Mouse (Mus musculus) lung, postnatal 0 days (tissue): ENCODE data around the gene Rnf113a2. TPM values are rescaled to one million over a fixed set of nuclear protein-coding genes. Genes with fewer than 3 reads are reported as not detected.

Source experiments
- ATAC-seq: fragments of 200-750 bp; cut with Nextera tagmentation; 2 replicates; pipeline ENCODE4 v1.8.0; 2017; ENCODE audit warnings: moderate library complexity
- DNase-seq: peaks from one replicate; pipeline ENCODE4 v3.0.0-alpha.2; 2016; ENCODE audit warnings: low spot score
- H3K27ac ChIP-seq: fragments of 300-500 bp; sonication (generic); 2 replicates; pipeline ENCODE4 v1.5.1; 2014; ENCODE audit warnings: antibody characterized with exemption, mild to moderate bottlenecking, low read length, mixed read lengths
- H3K27me3 ChIP-seq: fragments of 300-500 bp; sonication (generic); replicated peaks from 2 replicates; pipeline ENCODE4 v1.6.1; 2014; ENCODE audit warnings: low read length, mixed read lengths; ENCODE audit not compliant: insufficient read depth
- H3K36me3 ChIP-seq: fragments of 300-500 bp; sonication (generic); 2 replicates; pipeline ENCODE4 v1.6.1; 2014; ENCODE audit warnings: low read length, mixed read lengths; ENCODE audit not compliant: insufficient read depth
- H3K4me1 ChIP-seq: fragments of 300-500 bp; sonication (generic); 2 replicates; pipeline ENCODE4 v1.6.1; 2014; ENCODE audit warnings: antibody characterized with exemption, low read depth, low read length, mixed read lengths; ENCODE audit not compliant: insufficient read depth
- H3K4me2 ChIP-seq: fragments of 300-500 bp; sonication (generic); replicated peaks from 2 replicates; pipeline ENCODE4 v1.6.1; 2014; ENCODE audit warnings: low read depth, mild to moderate bottlenecking, low read length, moderate library complexity, mixed read lengths
- H3K4me3 ChIP-seq: fragments of 300-500 bp; sonication (generic); 2 replicates; pipeline ENCODE4 v1.5.1; 2014; ENCODE audit warnings: low read depth, low read length
- H3K9ac ChIP-seq: fragments of 300-500 bp; sonication (generic); replicated peaks from 2 replicates; pipeline ENCODE4 v1.6.1; 2014; ENCODE audit warnings: low read depth, mild to moderate bottlenecking
- H3K9me3 ChIP-seq: fragments of 300-500 bp; sonication (generic); 2 replicates; pipeline ENCODE4 v1.6.1; 2016; ENCODE audit warnings: low read length, mixed read lengths
- CTCF ChIP-seq: IDR thresholded peaks from 2 replicates; pipeline ENCODE4 v1.5.1; 2016; ENCODE audit warnings: antibody characterized with exemption, mild to moderate bottlenecking
- EP300 ChIP-seq: IDR thresholded peaks from 2 replicates; pipeline ENCODE4 v1.6.1; 2016; ENCODE audit warnings: antibody characterized with exemption, mild to moderate bottlenecking, control low read depth
- WGBS: fragments of 180-500 bp; shearing (Covaris S2); extraction: QIAGEN DNeasy Blood & Tissue Kit; methylation state at CpG from one replicate; pipeline ENCODE4 v1.1.7; 2014; 5-methylcytosine and 5-hydroxymethylcytosine counted together
- polyA plus RNA-seq: library from polyadenylated mRNA; unstranded; fragments of >200 nt; fragmentation: Nextera tagmentation; extraction: Ambion mirVana; gene quantifications from 2 replicates; pipeline ENCODE4 v1.2.1, GENCODE M21; 2015

Gene Rnf113a2
- polyA plus RNA-seq, 1 experiment from 2014 or later, result 23.0 TPM

DNA sequence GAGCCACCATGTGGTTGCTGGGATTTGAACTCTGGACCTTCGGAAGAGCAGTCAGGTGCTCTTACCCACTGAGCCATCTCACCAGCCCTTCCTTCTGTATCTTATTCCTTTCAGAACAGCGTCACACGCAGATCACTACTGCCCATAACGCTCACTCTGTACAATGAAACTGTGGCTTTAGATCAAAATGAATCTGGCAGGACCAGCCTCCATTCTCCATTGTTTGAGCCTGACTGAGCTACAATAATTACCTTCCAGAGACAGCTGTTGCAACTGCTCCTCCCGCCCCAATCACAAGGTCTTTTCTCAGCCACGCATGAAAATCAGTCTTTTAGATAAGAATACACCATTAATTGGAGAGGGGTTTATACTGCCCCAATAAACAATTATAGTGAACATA is 12.5 kb upstream of the Rnf113a2 start:
- H3K4me3 ChIP-seq, result no peak overlapping the region
- no peaks in the 10 kb centered on the region for H3K36me3 ChIP-seq
- H3K4me2 ChIP-seq, result no peak overlapping the region
- no peaks in the 10 kb centered on the region for H3K27me3 ChIP-seq
- no peak for TF ChIP-seq EP300
- no peak for TF ChIP-seq CTCF
- DNase-seq (no peak), ATAC-seq (no peak)
- WGBS, result 92% methylated on average over 6 of the region's 6 CpGs
- H3K9ac ChIP-seq, result no peak overlapping the region
- H3K27ac ChIP-seq, result no peak overlapping the region
- no peaks in the 10 kb centered on the region for H3K4me1 ChIP-seq
- H3K9me3 ChIP-seq, result no peaks in the 10 kb centered on the region

DNA sequence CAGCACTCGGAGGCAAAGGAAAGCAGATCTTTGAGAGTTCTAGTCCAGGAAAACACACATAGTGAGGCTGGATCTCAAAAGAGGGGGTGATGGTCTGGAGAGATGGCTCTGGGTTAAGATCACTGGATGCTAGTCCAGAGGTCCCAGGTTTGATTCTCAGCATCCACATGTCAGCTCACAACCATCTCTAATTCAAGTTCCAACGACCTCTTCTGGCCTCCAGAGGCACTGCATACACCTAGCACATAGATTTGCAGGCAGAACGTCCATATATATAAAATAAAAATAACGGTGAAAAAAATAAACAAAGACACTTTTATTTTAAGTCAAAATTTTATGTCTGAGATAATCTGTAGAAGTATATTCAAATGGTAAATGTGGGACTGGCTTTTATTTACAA is 9.7 kb upstream of the Rnf113a2 start:
- Histone ChIP-seq H3K36me3 (no peaks in the 10 kb centered on the region), H3K4me3 (no peak overlapping the region), H3K27ac (no peak overlapping the region), H3K9me3 (no peaks in the 10 kb centered on the region), H3K4me2 (no peak overlapping the region), H3K27me3 (no peaks in the 10 kb centered on the region), H3K9ac (no peak overlapping the region), H3K4me1 (no peaks in the 10 kb centered on the region)
- no peak for DNase-seq
- 61% methylated on average over 4 of the region's 4 CpGs for WGBS
- TF ChIP-seq CTCF, result peak; percentile 26; the same call in 1 of the 2 replicates
- no peak for TF ChIP-seq EP300
- ATAC-seq, result no peak

DNA sequence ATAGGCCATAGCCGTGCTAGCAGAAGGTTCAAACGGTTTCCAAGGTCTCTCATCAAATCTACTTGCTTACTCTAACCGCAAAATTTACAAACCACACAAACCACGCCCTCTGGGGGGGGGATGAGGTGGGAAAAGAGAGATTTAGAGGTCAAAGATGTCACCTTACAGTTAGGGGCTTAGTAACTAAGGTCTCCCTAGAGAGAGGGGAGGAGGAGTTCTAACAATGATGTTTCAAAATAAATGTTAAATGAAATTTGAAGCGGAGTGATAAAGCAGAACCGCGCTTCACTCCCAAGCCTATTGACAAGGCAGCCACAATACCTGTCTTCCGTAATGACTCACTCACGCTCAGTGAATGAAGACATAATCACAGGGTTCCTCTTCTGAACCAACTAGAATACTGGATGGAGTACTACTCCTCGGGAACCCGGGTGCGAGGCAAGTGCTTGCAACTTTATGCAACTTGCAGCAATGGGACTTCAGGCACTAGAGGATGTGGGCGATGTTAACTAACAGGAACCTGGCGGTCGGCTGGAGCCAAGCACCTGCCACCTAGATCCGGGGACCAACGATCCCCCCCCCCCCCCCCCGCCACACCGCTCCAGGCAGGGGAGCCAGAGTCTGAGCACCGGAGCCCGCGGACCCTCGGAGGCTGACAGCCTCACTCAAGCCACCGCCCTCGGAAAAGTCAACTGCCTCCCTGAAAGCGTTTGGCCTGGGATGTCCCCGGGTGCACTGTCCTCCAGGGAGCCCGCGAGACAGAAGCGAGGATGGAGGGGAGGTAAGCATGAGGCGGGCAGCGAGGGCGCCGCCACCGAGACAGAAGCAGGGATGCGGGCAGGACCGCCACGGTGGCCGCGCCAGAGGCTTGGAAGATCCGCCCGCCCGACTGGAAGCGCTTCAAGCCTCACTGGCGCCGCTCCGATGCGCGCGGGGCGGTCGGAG is 8.8 kb upstream of the Rnf113a2 start:
- no peaks in the 10 kb centered on the region for H3K4me1 ChIP-seq
- peak overlapping the region; percentile 83 for H3K4me3 ChIP-seq
- TF ChIP-seq EP300 (no peak), CTCF (no peak; the same call in 1 of the 2 replicates)
- H3K9me3 ChIP-seq, result no peaks in the 10 kb centered on the region
- H3K27ac ChIP-seq, result peak overlapping the region; percentile 87
- WGBS, result 2% methylated on average over 46 of the region's 52 CpGs
- ATAC-seq, result peak; percentile 71
- peak; percentile 47 for DNase-seq
- no peaks in the 10 kb centered on the region for H3K36me3 ChIP-seq
- peak overlapping the region; percentile 98 for H3K4me2 ChIP-seq
- no peaks in the 10 kb centered on the region for H3K27me3 ChIP-seq
- H3K9ac ChIP-seq, result peak overlapping the region; percentile 72

DNA sequence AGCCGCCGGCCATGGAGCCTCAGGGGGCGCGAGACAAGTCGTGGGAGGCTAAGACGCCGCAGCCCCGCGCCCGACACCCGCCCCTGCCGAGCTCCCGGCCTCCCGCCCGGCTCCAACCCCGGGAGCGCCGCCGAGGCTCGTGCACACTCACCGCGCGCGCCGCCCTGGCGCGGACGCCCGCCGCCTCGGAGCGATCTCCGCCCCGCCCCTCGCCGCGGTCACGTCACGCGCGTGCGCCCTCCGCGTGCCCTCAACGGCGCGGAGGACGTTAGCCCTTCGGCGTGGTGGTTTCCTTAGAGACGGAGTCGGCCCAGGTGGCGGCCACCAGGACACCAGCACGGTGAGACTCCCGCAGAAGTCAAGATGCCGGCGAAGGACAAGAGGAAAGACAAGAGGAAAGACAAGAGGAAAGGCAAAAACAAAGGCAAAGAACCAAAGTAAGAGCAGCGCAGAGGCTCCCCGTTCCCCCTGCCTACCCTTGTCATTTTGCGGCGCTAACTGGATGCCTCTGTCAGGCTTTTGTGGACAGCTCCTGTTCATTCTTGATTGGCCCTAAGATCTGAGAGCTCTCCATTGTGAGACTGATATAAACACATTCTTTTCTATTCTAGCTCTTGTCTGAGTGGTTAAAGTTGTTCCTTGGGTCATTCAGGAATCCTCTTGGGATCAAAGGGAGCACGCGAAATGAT is 8.0 kb upstream of the Rnf113a2 start, which contains the start of the genes Entpd5 and Bbof1:
Gene Entpd5 (minus strand): TSS at position 211 of the 689 bp plus-strand sequence.
Gene Bbof1 (plus strand): TSS at position 253 of the 689 bp plus-strand sequence.
- DNase-seq, result peak; percentile 90
- no peaks in the 10 kb centered on the region for H3K36me3 ChIP-seq
- no peak for TF ChIP-seq CTCF
- TF ChIP-seq EP300, result no peak

DNA sequence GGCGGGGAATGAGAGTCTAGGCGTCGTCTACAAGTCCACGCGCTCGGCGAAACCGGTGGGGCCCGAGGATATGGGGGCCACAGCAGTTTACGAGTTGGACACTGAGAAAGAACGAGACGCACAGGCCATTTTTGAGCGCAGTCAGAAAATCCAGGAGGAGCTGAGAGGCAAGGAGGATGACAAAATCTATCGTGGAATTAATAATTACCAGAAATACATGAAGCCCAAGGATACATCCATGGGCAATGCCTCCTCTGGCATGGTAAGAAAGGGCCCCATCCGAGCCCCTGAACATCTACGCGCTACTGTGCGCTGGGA is 568 bp downstream of the Rnf113a2 start:
- no peaks in the 10 kb centered on the region for H3K36me3 ChIP-seq
- DNase-seq, result no peak
- H3K4me2 ChIP-seq, result peak overlapping the region; percentile 73
- 35% methylated on average over 18 of the region's 18 CpGs for WGBS
- peak overlapping the region; percentile 75 for H3K9ac ChIP-seq
- H3K9me3 ChIP-seq, result no peaks in the 10 kb centered on the region
- ATAC-seq, result no peak
- H3K4me1 ChIP-seq, result peaks cover 4% of the 10 kb centered on the region; the same call in 1 of the 2 replicates
- H3K27me3 ChIP-seq, result no peaks in the 10 kb centered on the region
- peak overlapping the region; percentile 75 for H3K27ac ChIP-seq
- no peak for TF ChIP-seq EP300
- peak overlapping the region; percentile 67 for H3K4me3 ChIP-seq

More for the DNA sequence above, 8.0 kb upstream of the Rnf113a2 start, which contains the start of the genes Entpd5 and Bbof1:
- peak; percentile 98 for ATAC-seq
- peak within 1 kb of the TSS; percentile 72 for H3K9ac ChIP-seq
- H3K27me3 ChIP-seq, result no peaks in the 10 kb centered on the region
- H3K4me3 ChIP-seq, result peak within 1 kb of the TSS; percentile 83
- H3K4me1 ChIP-seq, result no peaks in the 10 kb centered on the region
- no peaks in the 10 kb centered on the region for H3K9me3 ChIP-seq
- H3K27ac ChIP-seq, result peak within 1 kb of the TSS; percentile 87
- H3K4me2 ChIP-seq, result peak within 1 kb of the TSS; percentile 98
- 2% methylated on average over 47 of the region's 63 CpGs for WGBS

DNA sequence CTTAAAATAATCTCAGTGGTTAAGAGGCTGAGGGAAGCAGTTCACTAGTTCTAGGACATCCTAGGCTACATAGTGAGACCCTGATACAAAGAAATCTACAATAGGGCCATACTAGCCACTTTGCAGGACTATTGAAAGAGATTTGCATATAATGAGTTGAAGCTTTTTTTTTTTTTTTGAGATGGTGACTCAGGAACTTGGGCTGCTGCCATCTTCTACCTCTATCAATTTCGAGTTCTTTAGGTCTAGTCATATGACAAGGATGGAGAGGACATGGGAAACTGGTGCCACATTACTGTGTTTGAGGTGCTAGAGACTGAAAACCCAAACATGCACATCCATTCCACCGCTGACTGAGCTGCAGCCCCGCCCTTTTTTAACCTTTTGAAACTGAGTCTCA is 7.0 kb downstream of the Rnf113a2 start:
- Histone ChIP-seq H3K4me2 (no peak overlapping the region), H3K36me3 (no peaks in the 10 kb centered on the region), H3K4me1 (no peaks in the 10 kb centered on the region), H3K27ac (no peak overlapping the region), H3K4me3 (no peak overlapping the region), H3K27me3 (no peaks in the 10 kb centered on the region), H3K9ac (no peak overlapping the region), H3K9me3 (no peaks in the 10 kb centered on the region)
- 45% methylated on average over 3 of the region's 3 CpGs for WGBS
- ATAC-seq (no peak), DNase-seq (no peak)
- TF ChIP-seq EP300, result no peak
- no peak for TF ChIP-seq CTCF
